Mouse (Mus musculus): ENCODE measurements around the gene Vmn1r26.
"Not testable (repeated sequence)": the region's sequence is repeated elsewhere in the genome, so short reads cannot be mapped to it uniquely, and the experiment has no call there.

Gene Vmn1r26

GRCm38 (mm10) chr6:58015059-58015458, at the start of gene Vmn1r26:
Gene Vmn1r26 (minus strand): TSS chr6:58015159.
- DNase-seq (ENCODE audit: low spot score), result no peak

GRCm38 (mm10) chr6:58044025-58044424, 29.1 kb upstream of the Vmn1r26 start:
- no peak for DNase-seq (ENCODE audit: low spot score)

- peak; percentile 36 for DNase-seq (ENCODE audit: low spot score)
These were observed 2.5 kb upstream of the Vmn1r26 start for GRCm38 (mm10) chr6:58017478-58017877.

DNA sequence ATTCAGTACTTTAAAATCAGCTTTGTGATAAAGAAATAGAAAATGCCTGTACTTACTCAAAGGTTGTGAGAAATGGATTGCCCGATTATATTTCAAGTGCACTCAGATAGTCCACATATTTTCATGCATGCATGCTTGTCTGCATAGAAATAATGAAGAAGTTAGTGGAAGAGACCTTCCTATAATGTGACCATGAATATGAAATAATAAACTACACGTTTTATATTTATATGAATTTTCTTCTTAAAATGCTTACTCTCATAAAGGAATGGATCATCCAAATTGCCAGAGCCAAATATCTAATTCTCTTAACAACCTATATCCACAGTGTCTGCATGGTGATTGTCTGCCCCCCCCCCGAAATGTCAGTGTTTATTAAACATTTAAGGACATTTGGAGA, 34.2 kb downstream of the Vmn1r26 start, which contains the start of gene Vmn1r25:
TSS of gene Vmn1r25 (minus strand) at position 101 of the 400 bp plus-strand sequence.
- DNase-seq (ENCODE audit: low spot score), result no peak

GRCm38 (mm10) chr6:57961403-57961802, 53.6 kb downstream of the Vmn1r26 start, which contains the start of gene Vmn1r24:
Gene Vmn1r24 (minus strand): TSS chr6:57961503.
- DNase-seq (ENCODE audit: low spot score), result not testable (repeated sequence)
